Mouse (Mus musculus): ENCODE results near the gene Rbm45. TPM values are rescaled to one million over a fixed set of nuclear protein-coding genes. Genes with fewer than 3 reads are reported as not detected.

Rbm45 gene
- total and polyA plus RNA-seq, 3 experiments: 6.9 to 22.9 (median 18.1) TPM

DNA sequence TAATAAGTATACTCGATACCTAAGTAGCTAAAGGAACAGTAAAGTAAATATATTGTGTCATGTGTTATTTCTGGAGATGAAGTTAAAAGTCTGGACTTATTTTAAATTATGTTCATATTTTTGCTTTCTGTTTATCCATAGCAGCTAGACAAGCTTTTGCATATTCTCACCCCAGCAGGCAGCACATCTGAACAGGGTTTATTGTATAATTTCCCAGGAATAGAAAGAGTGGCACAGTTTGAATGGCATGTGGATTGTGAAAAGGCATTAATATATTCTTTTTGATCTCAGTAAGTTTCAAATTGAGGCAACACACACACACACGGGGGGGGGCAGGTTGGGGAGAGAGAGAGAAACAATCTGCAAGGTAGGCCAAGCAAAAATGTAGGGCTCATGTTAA lies 43.1 kb downstream of the Rbm45 start:
- H3K27me3 ChIP-seq (ENCODE audit: control insufficient read depth, insufficient read depth, low read length): no peaks in the 10 kb centered on the region
- H3K27ac ChIP-seq: no peak overlapping the region
- no peaks in the 10 kb centered on the region for H3K4me1 ChIP-seq (ENCODE audit: control insufficient read depth, insufficient read depth, low read length)
- DNase-seq: no peak
- no peaks in the 10 kb centered on the region for H3K79me2 ChIP-seq (replicated peaks; ENCODE audit: control insufficient read depth, insufficient read depth, low read length)
- TF ChIP-seq CTCF (IDR thresholded peaks at IDR 0.05) (no peak), POLR2A (IDR thresholded peaks at IDR 0.05; ENCODE audit: insufficient read depth, low read depth, low read length) (no peak), EP300 (IDR thresholded peaks at IDR 0.05; ENCODE audit: insufficient read depth, low read depth, low read length) (no peak)
- no peaks in the 10 kb centered on the region for H3K36me3 ChIP-seq (ENCODE audit: control insufficient read depth, insufficient read depth, low read length)
- intact Hi-C loops (cut with DNase I): no loop called here
- H3K9ac ChIP-seq (ENCODE audit: low read depth, low read length): no peak overlapping the region
- WGBS: 71% methylated on average over 2 of the region's 2 CpGs
- H3K4me3 ChIP-seq: no peak overlapping the region

DNA sequence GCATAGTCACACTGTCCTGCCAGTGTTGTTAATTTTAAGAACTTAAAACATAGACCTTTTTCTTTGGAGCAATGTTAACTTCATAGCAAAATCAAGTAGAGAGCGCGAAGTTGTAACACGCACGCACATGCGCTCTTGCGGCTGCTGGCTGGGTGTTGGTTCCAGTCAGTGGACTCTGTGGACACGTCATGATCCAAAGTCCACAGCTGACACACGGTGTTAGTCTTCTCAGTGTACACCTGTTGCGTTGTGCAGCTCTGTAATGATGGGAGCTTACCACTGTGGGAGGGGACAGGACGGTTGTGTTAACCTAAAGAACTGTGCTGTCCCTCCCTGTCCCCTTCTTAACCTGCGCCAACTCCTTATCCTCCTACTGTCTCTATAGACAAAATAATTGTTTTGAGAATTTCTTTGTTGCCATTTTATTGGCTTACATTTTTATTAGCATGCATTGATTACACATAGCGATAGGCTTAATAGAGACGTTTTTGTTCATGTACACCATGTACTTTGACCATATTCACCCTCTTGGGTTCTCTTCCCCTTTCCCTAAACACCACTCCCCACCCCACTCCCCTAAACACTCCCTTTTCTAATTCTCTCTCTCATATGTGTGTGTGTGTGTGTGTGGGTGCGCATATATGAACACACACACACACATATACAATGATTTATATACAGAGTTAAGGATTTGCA lies 47.8 kb downstream of the Rbm45 start:
- Histone ChIP-seq H3K27me3 (ENCODE audit: control insufficient read depth, insufficient read depth, low read length) (no peaks in the 10 kb centered on the region), H3K4me1 (ENCODE audit: control insufficient read depth, insufficient read depth, low read length) (no peaks in the 10 kb centered on the region), H3K79me2 (replicated peaks; ENCODE audit: control insufficient read depth, insufficient read depth, low read length) (no peaks in the 10 kb centered on the region), H3K4me3 (no peak overlapping the region), H3K27ac (no peak overlapping the region), H3K36me3 (ENCODE audit: control insufficient read depth, insufficient read depth, low read length) (no peaks in the 10 kb centered on the region), H3K9ac (ENCODE audit: low read depth, low read length) (no peak overlapping the region)
- no peak for TF ChIP-seq POLR2A (IDR thresholded peaks at IDR 0.05; ENCODE audit: insufficient read depth, low read depth, low read length)
- TF ChIP-seq CTCF (IDR thresholded peaks at IDR 0.05): no peak
- TF ChIP-seq EP300 (IDR thresholded peaks at IDR 0.05; ENCODE audit: insufficient read depth, low read depth, low read length): no peak
- WGBS: 91% methylated on average over 14 of the region's 14 CpGs
- DNase-seq: no peak
- intact Hi-C loops (cut with DNase I): no loop called here

DNA sequence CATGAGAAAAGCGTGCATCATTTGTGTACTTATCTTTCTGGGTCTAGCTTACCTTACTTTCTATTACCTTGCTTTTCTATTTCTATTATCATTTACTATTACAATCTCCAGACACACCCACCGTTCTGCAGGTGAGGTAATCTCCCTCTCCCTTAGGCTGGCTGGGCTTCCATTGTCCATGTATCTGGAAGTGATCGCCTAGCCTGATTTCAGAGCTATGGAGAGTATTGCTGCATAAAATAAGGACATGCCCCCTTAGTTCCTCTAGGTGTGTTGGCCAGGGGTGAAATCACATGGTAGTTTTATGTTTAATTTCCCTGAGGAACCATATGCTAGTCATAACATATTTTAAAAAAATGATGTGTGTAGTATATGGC lies 48.3 kb downstream of the Rbm45 start:
- Histone ChIP-seq H3K27ac (no peak overlapping the region), H3K36me3 (ENCODE audit: control insufficient read depth, insufficient read depth, low read length) (no peaks in the 10 kb centered on the region), H3K4me3 (no peak overlapping the region), H3K9ac (ENCODE audit: low read depth, low read length) (no peak overlapping the region), H3K4me1 (ENCODE audit: control insufficient read depth, insufficient read depth, low read length) (no peaks in the 10 kb centered on the region), H3K27me3 (ENCODE audit: control insufficient read depth, insufficient read depth, low read length) (no peaks in the 10 kb centered on the region), H3K79me2 (replicated peaks; ENCODE audit: control insufficient read depth, insufficient read depth, low read length) (no peaks in the 10 kb centered on the region)
- TF ChIP-seq CTCF (IDR thresholded peaks at IDR 0.05) (no peak), EP300 (IDR thresholded peaks at IDR 0.05; ENCODE audit: insufficient read depth, low read depth, low read length) (no peak), POLR2A (IDR thresholded peaks at IDR 0.05; ENCODE audit: insufficient read depth, low read depth, low read length) (no peak)
- WGBS: 85% methylated on average over 3 of the region's 3 CpGs
- DNase-seq: no peak
- intact Hi-C loops (cut with DNase I): no loop called here

DNA sequence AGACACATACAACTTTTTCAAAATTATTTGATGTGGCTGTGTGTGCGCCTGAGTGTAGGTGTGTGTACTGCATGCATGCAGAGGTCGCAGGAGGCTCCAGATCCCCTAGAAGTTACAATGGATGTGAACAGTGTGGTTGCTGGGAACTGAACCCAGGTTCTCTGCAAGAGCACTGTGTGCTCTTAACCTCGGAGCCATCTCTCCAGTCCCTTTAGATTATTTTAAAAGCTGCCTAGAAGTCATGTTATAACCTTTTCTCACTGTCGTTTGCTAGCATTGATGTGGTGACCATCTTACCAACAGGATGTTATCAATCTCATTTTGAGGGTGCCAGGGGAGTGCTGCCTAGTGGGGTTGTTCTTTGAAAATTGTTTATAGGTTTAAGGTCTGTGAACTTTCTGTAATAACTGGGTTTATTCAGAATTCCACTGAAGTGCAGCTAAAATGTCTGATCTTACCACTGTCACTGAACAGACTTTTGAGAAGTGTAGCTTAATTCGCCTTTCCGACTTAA lies 51.7 kb downstream of the Rbm45 start:
- no peaks in the 10 kb centered on the region for H3K4me1 ChIP-seq (ENCODE audit: control insufficient read depth, insufficient read depth, low read length)
- DNase-seq: no peak
- H3K27me3 ChIP-seq (ENCODE audit: control insufficient read depth, insufficient read depth, low read length): no peaks in the 10 kb centered on the region
- H3K36me3 ChIP-seq (ENCODE audit: control insufficient read depth, insufficient read depth, low read length): no peaks in the 10 kb centered on the region
- H3K27ac ChIP-seq: no peak overlapping the region
- H3K9ac ChIP-seq (ENCODE audit: low read depth, low read length): no peak overlapping the region
- no peak for TF ChIP-seq EP300 (IDR thresholded peaks at IDR 0.05; ENCODE audit: insufficient read depth, low read depth, low read length)
- no peak for TF ChIP-seq CTCF (IDR thresholded peaks at IDR 0.05)
- TF ChIP-seq POLR2A (IDR thresholded peaks at IDR 0.05; ENCODE audit: insufficient read depth, low read depth, low read length): no peak
- H3K79me2 ChIP-seq (replicated peaks; ENCODE audit: control insufficient read depth, insufficient read depth, low read length): no peaks in the 10 kb centered on the region
- 78% methylated on average over 6 of the region's 6 CpGs for WGBS
- no peak overlapping the region for H3K4me3 ChIP-seq
- intact Hi-C loops (cut with DNase I): no loop called here

DNA sequence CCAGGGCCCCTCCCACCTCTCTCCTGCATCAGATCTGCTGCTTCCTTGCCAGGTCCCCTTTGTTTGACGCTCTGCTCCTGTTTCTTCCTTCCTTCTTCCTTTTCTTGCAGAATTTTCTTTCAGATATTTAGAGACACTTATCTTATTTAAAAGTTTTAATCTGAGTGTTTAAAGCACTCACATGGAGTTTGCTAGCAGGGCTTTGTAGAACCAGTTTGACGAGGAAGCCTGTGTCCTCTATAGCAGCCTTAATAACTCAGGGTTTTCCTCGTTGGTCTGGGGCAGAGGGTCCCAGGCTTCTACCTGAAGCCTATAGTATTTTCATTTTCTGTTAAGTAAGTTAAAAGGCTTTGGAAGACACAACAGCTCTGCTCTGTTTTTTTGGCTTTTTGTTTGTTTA lies 57.0 kb downstream of the Rbm45 start:
- 59% methylated on average over 3 of the region's 3 CpGs for WGBS
- no peaks in the 10 kb centered on the region for H3K4me1 ChIP-seq (ENCODE audit: control insufficient read depth, insufficient read depth, low read length)
- H3K4me3 ChIP-seq: no peak overlapping the region
- H3K79me2 ChIP-seq (replicated peaks; ENCODE audit: control insufficient read depth, insufficient read depth, low read length): no peaks in the 10 kb centered on the region
- no peak for DNase-seq
- no peak overlapping the region for H3K9ac ChIP-seq (ENCODE audit: low read depth, low read length)
- no peak for TF ChIP-seq EP300 (IDR thresholded peaks at IDR 0.05; ENCODE audit: insufficient read depth, low read depth, low read length)
- TF ChIP-seq CTCF (IDR thresholded peaks at IDR 0.05): no peak
- TF ChIP-seq POLR2A (IDR thresholded peaks at IDR 0.05; ENCODE audit: insufficient read depth, low read depth, low read length): no peak
- no peaks in the 10 kb centered on the region for H3K27me3 ChIP-seq (ENCODE audit: control insufficient read depth, insufficient read depth, low read length)
- no peaks in the 10 kb centered on the region for H3K36me3 ChIP-seq (ENCODE audit: control insufficient read depth, insufficient read depth, low read length)
- no peak overlapping the region for H3K27ac ChIP-seq
- intact Hi-C loops (cut with DNase I): no loop called here

DNA sequence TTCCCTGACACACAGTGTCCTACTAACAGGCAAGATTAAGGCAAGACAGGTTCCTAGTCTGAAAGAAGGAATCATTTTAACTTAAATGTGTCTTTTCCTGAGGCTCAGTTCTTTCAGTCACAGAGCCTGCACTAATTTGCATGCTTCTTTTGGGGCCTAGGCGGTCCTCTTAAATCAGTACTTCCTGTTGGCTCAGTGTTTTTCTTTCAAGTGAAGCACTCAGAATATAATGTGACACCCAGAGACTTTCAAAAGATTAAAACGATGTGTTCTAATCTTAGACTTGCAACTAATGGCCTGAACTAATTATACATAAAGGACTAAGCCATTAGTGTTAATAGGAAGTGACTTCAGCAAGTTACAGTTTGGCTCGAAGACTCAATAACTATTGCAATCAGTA lies 59.5 kb downstream of the Rbm45 start:
- WGBS: 45% methylated on average over 3 of the region's 3 CpGs
- intact Hi-C loops (cut with DNase I): no loop called here
- no peak for TF ChIP-seq EP300 (IDR thresholded peaks at IDR 0.05; ENCODE audit: insufficient read depth, low read depth, low read length)
- TF ChIP-seq POLR2A (IDR thresholded peaks at IDR 0.05; ENCODE audit: insufficient read depth, low read depth, low read length): no peak
- TF ChIP-seq CTCF (IDR thresholded peaks at IDR 0.05): no peak
- Histone ChIP-seq H3K36me3 (ENCODE audit: control insufficient read depth, insufficient read depth, low read length) (no peaks in the 10 kb centered on the region), H3K27me3 (ENCODE audit: control insufficient read depth, insufficient read depth, low read length) (no peaks in the 10 kb centered on the region), H3K9ac (ENCODE audit: low read depth, low read length) (no peak overlapping the region), H3K4me1 (ENCODE audit: control insufficient read depth, insufficient read depth, low read length) (no peaks in the 10 kb centered on the region), H3K27ac (no peak overlapping the region), H3K79me2 (replicated peaks; ENCODE audit: control insufficient read depth, insufficient read depth, low read length) (no peaks in the 10 kb centered on the region), H3K4me3 (no peak overlapping the region)
- no peak for DNase-seq

All from heart, adult 2 months (tissue).